Mouse (Mus musculus) cerebellum, adult 9-11 months (tissue): ENCODE measurements at regions not wholly inside any gene's neighbourhood (a gene's known extent, or its start where the extent isn't known, plus 50 kb on each side); places are given as distances from the start of the nearest gene placed in this dataset.

Source experiments
- DNase-seq: peaks from one replicate; pipeline ENCODE4 v3.0.0; 2022

DNA sequence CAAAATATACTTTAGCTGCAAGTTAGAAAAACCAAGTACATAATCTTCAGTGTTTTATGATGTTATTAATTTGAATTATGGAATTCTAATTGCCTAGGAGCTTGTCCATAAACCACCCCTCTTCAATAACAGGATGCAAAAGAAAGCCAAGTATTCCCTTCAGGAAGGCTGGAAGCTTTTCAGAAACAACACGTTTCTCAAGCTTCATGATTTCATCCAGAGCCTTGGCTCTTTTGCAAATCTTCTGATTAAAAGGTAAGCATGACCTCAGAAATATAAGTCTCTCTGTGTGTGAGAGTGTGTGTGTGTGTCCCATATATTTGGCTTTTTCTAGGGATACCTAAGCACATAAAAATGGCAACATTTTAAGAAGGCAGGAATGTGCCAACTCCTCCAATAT, 570.0 kb downstream of the Gm11232 start:
- no peak for DNase-seq

GRCm38 (mm10) chr4:71177661-71178060, 580.1 kb downstream of the Gm11232 start:
- no peak for DNase-seq

DNA sequence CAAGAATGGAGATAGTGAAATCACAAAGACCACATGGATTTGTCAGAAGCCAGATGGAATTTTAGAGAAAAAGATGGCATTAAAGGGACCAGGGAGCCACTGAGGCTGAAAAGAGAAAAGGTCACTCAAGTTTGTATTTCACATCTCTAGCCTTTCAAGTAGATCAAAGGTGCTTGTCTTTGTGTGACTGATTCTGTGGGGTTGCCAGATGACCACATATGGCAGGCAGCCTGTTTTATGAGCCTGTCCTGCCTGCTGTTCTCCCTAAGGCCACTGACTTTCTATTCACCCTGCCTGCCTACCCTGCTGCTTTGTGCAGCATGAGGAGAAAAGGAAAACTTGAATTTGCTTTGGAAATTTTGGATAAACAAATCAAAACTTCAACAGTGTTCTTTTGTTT, 592.0 kb downstream of the Gm11232 start:
- DNase-seq = no peak

GRCm38 (mm10) chr4:71131670-71132317, 597.0 kb upstream of the Megf9 start:
- DNase-seq = no peak

DNA sequence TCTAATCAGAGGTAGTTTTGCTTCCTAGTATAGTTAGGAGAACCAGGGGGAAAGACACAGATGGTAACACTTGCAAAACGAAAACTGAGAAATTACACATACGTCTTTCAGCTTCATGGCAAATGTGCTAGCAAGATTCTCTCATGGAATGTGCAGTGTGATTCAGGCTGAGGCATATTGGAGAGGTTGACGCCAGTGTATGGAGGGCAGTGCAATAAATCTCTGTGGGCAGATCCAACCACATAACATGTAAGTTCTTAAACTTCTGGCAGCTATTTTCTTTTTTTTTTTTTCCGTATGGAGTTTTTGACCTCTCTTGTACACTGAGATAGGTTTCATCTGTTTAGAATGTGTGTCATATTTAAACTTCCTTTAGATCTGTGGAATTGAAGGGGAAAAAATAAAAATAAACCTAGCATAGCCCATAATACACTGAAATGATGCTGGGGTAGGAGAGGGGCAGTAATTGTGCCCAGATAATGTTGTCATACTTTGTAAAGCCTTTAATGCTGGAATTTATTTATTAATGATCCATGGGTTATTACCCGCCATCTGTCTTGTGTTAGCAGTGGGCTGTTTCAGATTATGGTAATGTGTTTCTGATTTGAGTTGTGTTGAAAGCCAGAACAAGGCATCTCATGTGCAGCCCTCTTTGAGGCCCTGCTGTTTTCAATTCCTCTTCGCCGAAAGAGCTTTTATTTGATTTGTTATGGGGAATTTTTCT, 596.3 kb upstream of the Megf9 start:
- no peak for DNase-seq

DNA sequence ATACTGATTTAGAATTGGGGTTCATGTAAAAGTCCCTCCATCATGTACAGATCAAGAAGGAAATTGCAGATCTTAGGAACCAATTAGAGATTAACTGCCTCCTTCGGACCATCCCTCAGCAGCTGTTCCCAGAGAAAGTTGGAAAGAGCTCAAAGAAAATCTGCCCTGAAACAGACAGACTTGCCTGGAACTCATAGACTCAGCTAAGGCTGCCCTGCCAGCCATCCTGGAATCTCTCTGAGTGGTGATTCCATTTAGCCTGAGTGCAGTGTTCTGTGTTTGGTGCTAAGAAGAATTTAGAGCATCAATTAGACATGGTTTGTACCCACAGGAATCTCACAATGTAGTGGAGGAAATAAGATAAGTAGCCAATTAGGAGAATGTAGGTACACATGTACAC, 594.5 kb upstream of the Megf9 start:
- DNase-seq = no peak
